Mouse (Mus musculus) forebrain, postnatal 0 days (tissue): ENCODE results near the gene H2al1j. TPM values are rescaled to one million over a fixed set of nuclear protein-coding genes. Genes with fewer than 3 reads are reported as not detected.
"Not testable (repeated sequence)": the region's sequence is repeated elsewhere in the genome, so short reads cannot be mapped to it uniquely, and the experiment has no call there.

Source experiments
- ATAC-seq: fragments of 200-750 bp; cut with Nextera tagmentation; 2 replicates; pipeline ENCODE4 v1.8.0; 2017; ENCODE audit warnings: mild to moderate bottlenecking, moderate library complexity
- DNase-seq: peaks from one replicate; pipeline ENCODE4 v3.0.0-alpha.2; 2015
- H3K27ac ChIP-seq: fragments of 300-500 bp; sonication (generic); 2 replicates; pipeline ENCODE4 v1.5.1; 2014; ENCODE audit warnings: low read depth, mild to moderate bottlenecking, antibody characterized with exemption, low read length, moderate library complexity, mixed read lengths
- H3K27me3 ChIP-seq: fragments of 300-500 bp; sonication (generic); 2 replicates; pipeline ENCODE4 v1.6.1; 2014; ENCODE audit warnings: mild to moderate bottlenecking, low read length, mixed read lengths; ENCODE audit not compliant: insufficient read depth
- H3K36me3 ChIP-seq: fragments of 300-500 bp; sonication (generic); 2 replicates; pipeline ENCODE4 v1.6.1; 2014; ENCODE audit warnings: mild to moderate bottlenecking, moderate library complexity; ENCODE audit not compliant: insufficient read depth
- H3K4me1 ChIP-seq: fragments of 300-500 bp; sonication (generic); 2 replicates; pipeline ENCODE4 v1.6.1; 2014; ENCODE audit warnings: antibody characterized with exemption; ENCODE audit not compliant: insufficient read depth
- H3K4me2 ChIP-seq: fragments of 300-500 bp; sonication (generic); 2 replicates; pipeline ENCODE4 v1.6.1; 2014; ENCODE audit warnings: low read depth, mild to moderate bottlenecking, moderate library complexity
- H3K4me3 ChIP-seq: fragments of 300-500 bp; sonication (generic); 2 replicates; pipeline ENCODE4 v1.5.1; 2014; ENCODE audit warnings: low read depth, low read length, mixed read lengths
- H3K9ac ChIP-seq: fragments of 300-500 bp; sonication (generic); 2 replicates; pipeline ENCODE4 v1.6.1; 2014; ENCODE audit warnings: mild to moderate bottlenecking
- H3K9me3 ChIP-seq: fragments of 300-500 bp; sonication (generic); 2 replicates; pipeline ENCODE4 v1.6.1; 2016; ENCODE audit warnings: low read length
- CTCF ChIP-seq: sonication (generic); IDR thresholded peaks from 2 replicates; pipeline ENCODE4 v1.5.1; 2016; ENCODE audit warnings: antibody characterized with exemption, control low read depth, low read depth
- WGBS: fragments of 180-500 bp; shearing (Covaris S2); extraction: QIAGEN DNeasy Blood & Tissue Kit; methylation state at CpG from one replicate; pipeline ENCODE4 v1.1.7; 2014; 5-methylcytosine and 5-hydroxymethylcytosine counted together
- polyA plus RNA-seq: library from polyadenylated mRNA; unstranded; fragments of >200 nt; fragmentation: Nextera tagmentation; extraction: Ambion mirVana; gene quantifications from 2 replicates; pipeline ENCODE4 v1.2.1, GENCODE M21; 2015
- total RNA-seq: library from RNA; depleted of rRNA; stranded (reverse); fragments of >200 nt; gene quantifications from 2 replicates; pipeline ENCODE4 v1.2.3, GENCODE M21; 2014

The H2al1j gene
- total and polyA plus RNA-seq, 2 experiments from 2014 or later, result not detected

GRCm38 (mm10) chrX:11317956-11318355 is 9.7 kb upstream of the H2al1j start, which contains the start of gene H2al1g:
Gene H2al1g (plus strand): TSS chrX:11318256.
- WGBS, result no CpG with 5 or more reads among the region's 3 CpGs
- not testable (repeated sequence) for H3K4me2 ChIP-seq, H3K9ac ChIP-seq

GRCm38 (mm10) chrX:11321192-11321591 is 6.4 kb upstream of the H2al1j start, which contains the start of gene H2al1h:
Gene H2al1h (plus strand): TSS chrX:11321492.
- H3K4me2 ChIP-seq, H3K4me3 ChIP-seq, DNase-seq, ATAC-seq, H3K9ac ChIP-seq, H3K4me1 ChIP-seq, H3K27me3 ChIP-seq, H3K27ac ChIP-seq, H3K9me3 ChIP-seq, H3K36me3 ChIP-seq: not testable (repeated sequence)
- WGBS, result no CpG with 5 or more reads among the region's 6 CpGs

More at GRCm38 (mm10) chrX:11317956-11318355, 9.7 kb upstream of the H2al1j start, which contains the start of gene H2al1g:
- not testable (repeated sequence) for DNase-seq, H3K9me3 ChIP-seq, H3K4me1 ChIP-seq, ATAC-seq, H3K36me3 ChIP-seq, H3K4me3 ChIP-seq, H3K27ac ChIP-seq, H3K27me3 ChIP-seq

GRCm38 (mm10) chrX:11324359-11324758 is 3.3 kb upstream of the H2al1j start, which contains the start of gene H2al1i:
Gene H2al1i (plus strand): TSS chrX:11324659.
- not testable (repeated sequence) for H3K27me3 ChIP-seq, ATAC-seq, H3K4me3 ChIP-seq, H3K9me3 ChIP-seq, H3K9ac ChIP-seq, H3K27ac ChIP-seq, DNase-seq, H3K36me3 ChIP-seq, H3K4me2 ChIP-seq, H3K4me1 ChIP-seq
- 93% methylated on average over 3 of the region's 5 CpGs for WGBS

GRCm38 (mm10) chrX:11345762-11346161 is 18.1 kb downstream of the H2al1j start:
- WGBS, result 42% methylated on average over 9 of the region's 9 CpGs
- no peak overlapping the region for H3K4me3 ChIP-seq
- DNase-seq (no peak), ATAC-seq (no peak)
- no peak overlapping the region for H3K4me2 ChIP-seq
- H3K9me3 ChIP-seq, result no peaks in the 10 kb centered on the region
- H3K27ac ChIP-seq, result no peak overlapping the region
- H3K36me3 ChIP-seq, result no peaks in the 10 kb centered on the region
- no peaks in the 10 kb centered on the region for H3K27me3 ChIP-seq
- H3K4me1 ChIP-seq, result no peaks in the 10 kb centered on the region
- no peak for TF ChIP-seq CTCF
- H3K9ac ChIP-seq, result no peak overlapping the region

- WGBS, result 77% methylated on average over 3 of the region's 3 CpGs
Measured at GRCm38 (mm10) chrX:11346756-11347155, 19.1 kb downstream of the H2al1j start.

GRCm38 (mm10) chrX:11360823-11361222 is 33.2 kb downstream of the H2al1j start:
- WGBS, result 78% methylated on average over 6 of the region's 6 CpGs
- H3K4me2 ChIP-seq, result no peak overlapping the region
- H3K27ac ChIP-seq, result no peak overlapping the region
- no peak overlapping the region for H3K4me3 ChIP-seq
- H3K4me1 ChIP-seq, result no peaks in the 10 kb centered on the region
- no peaks in the 10 kb centered on the region for H3K36me3 ChIP-seq
- H3K9me3 ChIP-seq, result no peaks in the 10 kb centered on the region
- DNase-seq, result no peak
- no peak overlapping the region for H3K9ac ChIP-seq
- TF ChIP-seq CTCF, result no peak
- no peak for ATAC-seq
- H3K27me3 ChIP-seq, result no peaks in the 10 kb centered on the region

More at GRCm38 (mm10) chrX:11346756-11347155, 19.1 kb downstream of the H2al1j start:
- H3K4me3 ChIP-seq, result no peak overlapping the region
- H3K4me1 ChIP-seq, result no peaks in the 10 kb centered on the region
- no peak overlapping the region for H3K27ac ChIP-seq
- no peak overlapping the region for H3K9ac ChIP-seq
- H3K9me3 ChIP-seq, result no peaks in the 10 kb centered on the region
- ATAC-seq (no peak), DNase-seq (no peak)
- TF ChIP-seq CTCF, result no peak
- no peaks in the 10 kb centered on the region for H3K36me3 ChIP-seq
- H3K4me2 ChIP-seq, result no peak overlapping the region
- no peaks in the 10 kb centered on the region for H3K27me3 ChIP-seq

- no peak for ATAC-seq
- Histone ChIP-seq H3K9ac (no peak overlapping the region), H3K9me3 (no peaks in the 10 kb centered on the region), H3K36me3 (no peaks in the 10 kb centered on the region), H3K27me3 (no peaks in the 10 kb centered on the region), H3K27ac (no peak overlapping the region), H3K4me2 (no peak overlapping the region), H3K4me1 (no peaks in the 10 kb centered on the region), H3K4me3 (no peak overlapping the region)
- WGBS, result 95% methylated on average over 2 of the region's 2 CpGs
- no peak for DNase-seq
- TF ChIP-seq CTCF, result no peak
Measured at GRCm38 (mm10) chrX:11361261-11361660, 33.6 kb downstream of the H2al1j start.

- no peak overlapping the region for H3K4me3 ChIP-seq
- H3K27me3 ChIP-seq, result no peaks in the 10 kb centered on the region
- no peak overlapping the region for H3K9ac ChIP-seq
- peak; percentile 66; the same call in 1 of the 2 replicates for ATAC-seq
- WGBS, result 42% methylated on average over 6 of the region's 6 CpGs
- no peaks in the 10 kb centered on the region for H3K4me1 ChIP-seq
- H3K36me3 ChIP-seq, result no peaks in the 10 kb centered on the region
- H3K27ac ChIP-seq, result no peak overlapping the region
- TF ChIP-seq CTCF, result no peak
- H3K9me3 ChIP-seq, result no peaks in the 10 kb centered on the region
- H3K4me2 ChIP-seq, result no peak overlapping the region
- peak; percentile 23 for DNase-seq
Measured at GRCm38 (mm10) chrX:11363890-11364289, 36.3 kb downstream of the H2al1j start.
